Mouse (Mus musculus) midbrain, embryonic 16.5 days (tissue): ENCODE measurements at regions not wholly inside any gene's neighbourhood (a gene's known extent, or its start where the extent isn't known, plus 50 kb on each side); places are given as distances from the start of the nearest gene placed in this dataset.
"Not testable (repeated sequence)": the region's sequence is repeated elsewhere in the genome, so short reads cannot be mapped to it uniquely, and the experiment has no call there.

Source experiments
- ATAC-seq: fragments of 200-750 bp; cut with Nextera tagmentation; 2 replicates; pipeline ENCODE4 v1.8.0; 2017; ENCODE audit warnings: moderate TSS enrichment
- H3K27ac ChIP-seq: fragments of 300-500 bp; sonication (generic); 2 replicates; pipeline ENCODE4 v1.5.1; 2014; ENCODE audit warnings: mild to moderate bottlenecking, low read length, mixed read lengths
- H3K27me3 ChIP-seq: fragments of 300-500 bp; sonication (generic); 2 replicates; pipeline ENCODE4 v1.6.1; 2014; ENCODE audit warnings: low read depth, low read length, mixed read lengths; ENCODE audit not compliant: control insufficient read depth, insufficient read depth
- H3K36me3 ChIP-seq: fragments of 300-500 bp; sonication (generic); 2 replicates; pipeline ENCODE4 v1.6.1; 2014; ENCODE audit warnings: mild to moderate bottlenecking, low read length, moderate library complexity, mixed read lengths; ENCODE audit not compliant: control insufficient read depth, insufficient read depth
- H3K4me1 ChIP-seq: fragments of 300-500 bp; sonication (generic); 2 replicates; pipeline ENCODE4 v1.6.1; 2014; ENCODE audit warnings: mild to moderate bottlenecking, low read length, mixed read lengths; ENCODE audit not compliant: control insufficient read depth, insufficient read depth
- H3K4me2 ChIP-seq: fragments of 300-500 bp; sonication (generic); 2 replicates; pipeline ENCODE4 v1.6.1; 2014; ENCODE audit warnings: mild to moderate bottlenecking, low read length, mixed read lengths
- H3K4me3 ChIP-seq: fragments of 300-500 bp; sonication (generic); 2 replicates; pipeline ENCODE4 v1.5.1; 2014; ENCODE audit warnings: low read depth, mild to moderate bottlenecking, low read length, moderate library complexity, mixed read lengths
- H3K9ac ChIP-seq: fragments of 300-500 bp; sonication (generic); 2 replicates; pipeline ENCODE4 v1.6.1; 2014; ENCODE audit warnings: low read depth, low read length, mixed read lengths
- H3K9me3 ChIP-seq: fragments of 300-500 bp; sonication (generic); replicated peaks from 2 replicates; pipeline ENCODE4 v1.6.1; 2014; ENCODE audit warnings: mild to moderate bottlenecking, low read length, mixed read lengths; ENCODE audit not compliant: control insufficient read depth, poor library complexity, severe bottlenecking
- WGBS: fragments of 180-500 bp; shearing (Covaris S2); extraction: QIAGEN DNeasy Blood & Tissue Kit; methylation state at CpG from one replicate; pipeline ENCODE4 v1.1.7; 2014; 5-methylcytosine and 5-hydroxymethylcytosine counted together

- Histone ChIP-seq H3K4me2 (no peak overlapping the region), H3K9ac (no peak overlapping the region), H3K27ac (no peak overlapping the region), H3K27me3 (no peaks in the 10 kb centered on the region), H3K36me3 (no peaks in the 10 kb centered on the region), H3K4me1 (no peaks in the 10 kb centered on the region), H3K9me3 (no peaks in the 10 kb centered on the region), H3K4me3 (no peak overlapping the region)
- no peak for ATAC-seq
- 91% methylated on average over 2 of the region's 2 CpGs for WGBS
These were observed 859.3 kb downstream of the Triml1 start for GRCm38 (mm10) chr8:42282011-42282410.

GRCm38 (mm10) chr8:42253358-42253757 lies 836.5 kb upstream of the Frg1 start:
- 80% methylated on average over 1 of the region's 1 CpGs for WGBS
- no peaks in the 10 kb centered on the region for H3K4me1 ChIP-seq
- no peaks in the 10 kb centered on the region for H3K27me3 ChIP-seq
- H3K4me2 ChIP-seq, result no peak overlapping the region
- H3K36me3 ChIP-seq, result no peaks in the 10 kb centered on the region
- no peak overlapping the region for H3K9ac ChIP-seq
- no peaks in the 10 kb centered on the region for H3K9me3 ChIP-seq
- H3K27ac ChIP-seq, result no peak overlapping the region
- no peak for ATAC-seq
- no peak overlapping the region for H3K4me3 ChIP-seq

GRCm38 (mm10) chr8:42242321-42242720 lies 825.4 kb upstream of the Frg1 start:
- not testable (repeated sequence) for H3K9ac ChIP-seq, H3K9me3 ChIP-seq, H3K36me3 ChIP-seq, H3K4me2 ChIP-seq, H3K27me3 ChIP-seq, H3K4me3 ChIP-seq, H3K27ac ChIP-seq, ATAC-seq, H3K4me1 ChIP-seq
- 92% methylated on average over 1 of the region's 1 CpGs for WGBS

GRCm38 (mm10) chr8:42219857-42220600 lies 803.2 kb upstream of the Frg1 start:
- 73% methylated on average over 2 of the region's 2 CpGs for WGBS
- no peak for ATAC-seq
- Histone ChIP-seq H3K4me3 (no peak overlapping the region), H3K4me2 (no peak overlapping the region), H3K36me3 (no peaks in the 10 kb centered on the region), H3K9ac (no peak overlapping the region), H3K27me3 (no peaks in the 10 kb centered on the region), H3K9me3 (no peaks in the 10 kb centered on the region), H3K4me1 (no peaks in the 10 kb centered on the region), H3K27ac (no peak overlapping the region)

GRCm38 (mm10) chr8:42210943-42211342 lies 794.1 kb upstream of the Frg1 start:
- Histone ChIP-seq H3K27me3 (no peaks in the 10 kb centered on the region), H3K4me2 (no peak overlapping the region), H3K4me1 (no peaks in the 10 kb centered on the region), H3K27ac (no peak overlapping the region), H3K9ac (no peak overlapping the region), H3K36me3 (no peaks in the 10 kb centered on the region), H3K9me3 (no peaks in the 10 kb centered on the region), H3K4me3 (no peak overlapping the region)
- ATAC-seq, result no peak
- WGBS, result 54% methylated on average over 2 of the region's 2 CpGs

GRCm38 (mm10) chr8:42209989-42210388 lies 793.1 kb upstream of the Frg1 start:
- no peaks in the 10 kb centered on the region for H3K36me3 ChIP-seq
- H3K9ac ChIP-seq, result no peak overlapping the region
- H3K4me1 ChIP-seq, result no peaks in the 10 kb centered on the region
- H3K4me3 ChIP-seq, result no peak overlapping the region
- H3K4me2 ChIP-seq, result no peak overlapping the region
- H3K9me3 ChIP-seq, result no peaks in the 10 kb centered on the region
- no peaks in the 10 kb centered on the region for H3K27me3 ChIP-seq
- no peak overlapping the region for H3K27ac ChIP-seq
- no peak for ATAC-seq

- Histone ChIP-seq H3K36me3 (no peaks in the 10 kb centered on the region), H3K9me3 (no peaks in the 10 kb centered on the region), H3K4me2 (no peak overlapping the region), H3K4me1 (no peaks in the 10 kb centered on the region), H3K9ac (no peak overlapping the region), H3K27ac (no peak overlapping the region), H3K27me3 (no peaks in the 10 kb centered on the region), H3K4me3 (no peak overlapping the region)
- WGBS, result 69% methylated on average over 5 of the region's 5 CpGs
- ATAC-seq, result no peak
These were observed 780.4 kb upstream of the Frg1 start for GRCm38 (mm10) chr8:42197257-42197656.

GRCm38 (mm10) chr8:42193902-42194550 lies 777.2 kb upstream of the Frg1 start:
- 88% methylated on average over 1 of the region's 1 CpGs for WGBS
- H3K27ac ChIP-seq, result no peak overlapping the region

GRCm38 (mm10) chr8:42187083-42187482 lies 770.2 kb upstream of the Frg1 start:
- H3K36me3 ChIP-seq, result no peaks in the 10 kb centered on the region
- ATAC-seq, result no peak
- 89% methylated on average over 1 of the region's 1 CpGs for WGBS

More at GRCm38 (mm10) chr8:42193902-42194550, 777.2 kb upstream of the Frg1 start:
- no peak overlapping the region for H3K4me3 ChIP-seq
- H3K9me3 ChIP-seq, result no peaks in the 10 kb centered on the region
- no peaks in the 10 kb centered on the region for H3K4me1 ChIP-seq
- H3K9ac ChIP-seq, result no peak overlapping the region
- no peak overlapping the region for H3K4me2 ChIP-seq
- H3K36me3 ChIP-seq, result no peaks in the 10 kb centered on the region
- H3K27me3 ChIP-seq, result no peaks in the 10 kb centered on the region
- no peak for ATAC-seq

More at GRCm38 (mm10) chr8:42187083-42187482, 770.2 kb upstream of the Frg1 start:
- Histone ChIP-seq H3K4me3 (no peak overlapping the region), H3K27me3 (no peaks in the 10 kb centered on the region), H3K4me1 (no peaks in the 10 kb centered on the region), H3K9ac (no peak overlapping the region), H3K9me3 (no peaks in the 10 kb centered on the region), H3K27ac (no peak overlapping the region), H3K4me2 (no peak overlapping the region)
